Mouse (Mus musculus) Patski (cell line): ENCODE measurements around the gene Olfr412. TPM values are rescaled to one million over a fixed set of nuclear protein-coding genes. Genes with fewer than 3 reads are reported as not detected.

Source experiments
- ATAC-seq: fragments of 100-300 bp; one replicate; pipeline ENCODE4 v1.8.0; 2021
- CTCF ChIA-PET: fragments of 350-600 bp; sonication (Branson Sonifier 250); formaldehyde crosslinking; loops from one replicate; lab custom pipeline; 2022; ENCODE audit warnings: inconsistent platforms; lab: Charles Lee
- POLR2A ChIA-PET: fragments of 350-600 bp; sonication (Branson Sonifier 250); formaldehyde crosslinking; loops from one replicate; lab custom pipeline; 2022; ENCODE audit warnings: antibody characterized with exemption, inconsistent platforms; lab: Charles Lee
- DNase-seq: peaks from one replicate; pipeline ENCODE4 v3.0.0-alpha.2; 2011; ENCODE audit warnings: low read depth, low spot score
- H3K27me3 ChIP-seq: fragments of 371-371 bp; one replicate; pipeline ENCODE4 v1.5.1; 2021
- CTCF ChIP-seq: fragments of 100-300 bp; IDR thresholded peaks from one replicate; pipeline ENCODE4 v1.5.1; 2021
- in situ Hi-C: fragments of 300-500 bp; cut with MboI; formaldehyde crosslinking; loops from 3 replicates; pipeline ENCODE4 v1.11.1; 2018; ENCODE audit warnings: low pct_unique_long_range_greater_than_20kb, mixed read lengths
- polyA plus RNA-seq: library from polyadenylated mRNA; unstranded; gene quantifications from one replicate; pipeline ENCODE4 v1.2.3, GENCODE M21; 2021

Olfr412 gene
- polyA plus RNA-seq, 1 experiment from 2014 or later, result not detected

DNA sequence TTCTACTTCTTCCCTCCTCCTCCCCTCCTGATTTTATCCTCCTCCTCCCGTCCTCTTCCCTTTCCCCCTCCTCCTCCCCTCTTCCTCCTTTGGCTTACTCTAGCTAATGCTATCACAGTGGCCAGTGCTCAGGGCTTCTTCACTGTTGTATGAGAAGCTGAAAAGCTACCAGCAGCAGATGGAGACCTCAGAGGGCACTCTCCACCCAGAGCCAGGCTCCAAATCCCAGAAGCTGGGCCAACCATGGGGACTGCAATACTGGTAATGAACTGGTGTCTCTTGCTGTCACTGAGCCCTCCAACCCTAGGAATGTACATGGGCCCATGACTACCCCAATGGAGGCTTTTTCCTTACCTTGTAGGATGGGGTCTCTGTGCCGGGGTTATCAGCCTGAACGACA, 50.1 kb downstream of the Olfr412 start:
- no peak for TF ChIP-seq CTCF
- ChIA-PET POLR2A (no interaction called here), CTCF (no interaction called here)
- in situ Hi-C loops, result no loop called here
- DNase-seq (no peak), ATAC-seq (no peak)
- H3K27me3 ChIP-seq, result no peaks in the 10 kb centered on the region

DNA sequence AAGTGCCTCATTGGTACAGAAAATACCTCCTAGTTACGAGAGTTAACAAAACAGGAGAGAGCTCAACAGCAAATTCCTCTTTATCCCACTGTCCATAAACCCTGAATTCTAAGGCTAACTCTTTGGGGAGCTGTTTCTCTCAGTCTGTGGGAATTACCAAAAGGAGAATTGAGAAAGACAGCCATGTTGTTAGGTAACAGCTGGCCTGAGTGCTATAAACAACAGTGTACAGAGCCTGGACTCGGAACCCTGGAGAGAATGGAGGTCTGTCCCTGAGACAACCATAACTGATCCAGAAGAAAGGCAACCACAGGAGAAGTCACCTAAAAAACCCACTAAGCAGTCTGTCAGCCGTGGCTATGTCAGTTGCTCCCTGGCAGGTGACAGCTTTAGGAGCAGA, 50.6 kb downstream of the Olfr412 start:
- no peak for ATAC-seq
- in situ Hi-C loops, result no loop called here
- DNase-seq, result no peak
- ChIA-PET CTCF (no interaction called here), POLR2A (no interaction called here)
- H3K27me3 ChIP-seq, result no peaks in the 10 kb centered on the region
- no peak for TF ChIP-seq CTCF

DNA sequence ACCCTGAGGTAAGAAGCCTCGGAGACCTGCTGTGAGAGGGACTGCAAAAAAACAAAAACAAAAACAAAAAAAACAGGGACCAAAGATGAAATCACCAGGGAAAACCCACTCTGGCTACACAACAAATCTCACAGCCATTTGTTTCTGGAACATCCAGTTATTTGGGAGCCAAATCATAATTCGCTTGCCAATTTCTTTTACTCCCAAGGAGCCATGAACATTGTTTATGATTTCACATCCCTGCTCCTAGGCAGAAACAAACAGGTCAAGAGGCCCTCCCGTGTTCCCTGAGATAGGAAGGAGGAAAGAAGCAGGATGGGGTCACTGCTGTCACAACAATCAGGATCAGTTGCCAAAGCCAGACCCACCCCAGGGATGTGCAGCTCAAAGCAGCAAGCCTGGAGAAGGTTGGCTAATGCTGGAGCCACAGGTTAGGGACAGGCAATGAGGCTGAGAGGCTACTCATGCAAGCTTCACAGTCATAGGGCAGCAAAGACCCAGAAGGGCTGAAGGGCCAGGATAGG, 51.6 kb downstream of the Olfr412 start:
- CTCF ChIA-PET, result no interaction called here
- no peaks in the 10 kb centered on the region for H3K27me3 ChIP-seq
- no peak for TF ChIP-seq CTCF
- in situ Hi-C loops, result no loop called here
- ATAC-seq (no peak), DNase-seq (no peak)
- POLR2A ChIA-PET, result interaction anchor here (0.7 kb wide), 1 partner anchor 123 kb away, joined by 3 read pairs; no protein-coding TSS in a partner anchor

DNA sequence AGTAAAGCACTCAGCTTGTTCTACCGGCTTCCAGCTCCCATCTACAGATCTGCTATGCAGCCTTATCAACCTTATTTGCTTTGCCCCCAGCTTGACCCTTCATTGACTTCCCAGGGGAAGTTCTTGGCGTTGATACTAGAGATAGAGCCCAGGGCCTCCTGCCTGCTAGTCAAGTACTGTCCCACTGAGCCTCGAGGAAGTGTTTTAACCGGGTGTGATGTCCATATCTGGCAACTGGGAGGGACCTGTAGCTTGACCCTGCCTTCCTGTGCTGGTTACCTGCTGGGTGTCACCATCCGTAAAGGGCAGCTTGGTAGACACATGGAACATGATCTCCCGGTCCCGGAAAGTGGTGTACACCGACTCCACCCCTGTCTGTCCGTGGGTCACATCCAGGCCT, 52.2 kb downstream of the Olfr412 start:
- in situ Hi-C loops, result no loop called here
- DNase-seq, result no peak
- no peak for TF ChIP-seq CTCF
- no peaks in the 10 kb centered on the region for H3K27me3 ChIP-seq
- ChIA-PET POLR2A (interaction anchor here (0.7 to 1.1 kb wide), 2 partner anchors 105 to 122 kb away, joined by 3 read pairs; no protein-coding TSS in a partner anchor), CTCF (interaction anchor here (1.5 kb wide), 1 partner anchor 20 kb away, joined by 5 read pairs; no protein-coding TSS in a partner anchor)
- ATAC-seq, result no peak

DNA sequence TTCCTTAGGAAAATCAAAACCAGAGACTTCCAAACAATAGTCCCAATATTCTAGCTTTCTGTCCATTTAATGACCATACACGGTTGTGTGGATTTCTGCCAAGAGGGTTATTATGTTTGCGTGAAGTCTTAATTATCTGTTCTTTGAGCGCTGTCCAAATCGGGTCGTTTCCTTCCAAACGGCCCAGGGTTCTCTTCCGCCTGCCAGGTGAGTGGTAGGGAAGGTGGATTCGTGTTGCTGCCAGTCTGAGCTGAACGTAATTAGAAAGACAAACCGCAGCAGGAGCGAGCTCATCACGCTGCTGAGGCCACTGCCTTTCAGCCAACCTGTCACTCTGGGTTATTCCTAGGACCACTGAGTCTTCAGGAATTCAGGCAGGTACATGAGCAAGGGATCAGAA, 53.9 kb downstream of the Olfr412 start:
- ATAC-seq (no peak), DNase-seq (no peak)
- ChIA-PET POLR2A (interaction anchor here (1.2 kb wide), 1 partner anchor 22 kb away, joined by 3 read pairs; no protein-coding TSS in a partner anchor), CTCF (interaction anchor here (1.5 kb wide), 1 partner anchor 19 kb away, joined by 5 read pairs; no protein-coding TSS in a partner anchor)
- in situ Hi-C loops, result no loop called here
- no peak for TF ChIP-seq CTCF
- no peaks in the 10 kb centered on the region for H3K27me3 ChIP-seq

Other genes with a start within 250 kb of the Olfr412 start
- not detected for gene Olfr401, start 248.4 kb upstream of the Olfr412 start, polyA plus RNA-seq
- gene Olfr402, start 208.5 kb upstream of the Olfr412 start, polyA plus RNA-seq, result not detected
- not detected for gene Olfr403, start 175.8 kb upstream of the Olfr412 start, polyA plus RNA-seq
- gene Olfr43, start 150.7 kb upstream of the Olfr412 start, polyA plus RNA-seq, result not detected
- not detected for gene Olfr406, start 102.3 kb upstream of the Olfr412 start, polyA plus RNA-seq
- not detected for gene Olfr59, start 78.3 kb upstream of the Olfr412 start, polyA plus RNA-seq
- gene Olfr410, start 24.0 kb upstream of the Olfr412 start, polyA plus RNA-seq, result not detected
- not detected for gene Olfr411, start 9.4 kb upstream of the Olfr412 start, polyA plus RNA-seq
- 21.1 TPM for gene Rap1gap2, start 248.8 kb downstream of the Olfr412 start, polyA plus RNA-seq